Mouse (Mus musculus) adrenal gland, postnatal 10 days (tissue): ENCODE results near the gene Nav3. TPM values are rescaled to one million over a fixed set of nuclear protein-coding genes. Genes with fewer than 3 reads are reported as not detected.
A peak's percentile ranks its signal among the peaks of the same experiment; 100 is the strongest.
"Not testable (repeated sequence)": the region's sequence is repeated elsewhere in the genome, so short reads cannot be mapped to it uniquely, and the experiment has no call there.

Source experiments
- DNase-seq: peaks from one replicate; pipeline ENCODE4 v3.0.0; 2021; ENCODE audit warnings: mixed read lengths
- total RNA-seq, 2 experiments: library from RNA; stranded (reverse); gene quantifications; 2 replicates each; pipeline ENCODE4 v1.2.3; 2021

The Nav3 gene
- total RNA-seq, 2 experiments from 2014 or later = 5.0 to 9.8 TPM

GRCm38 (mm10) chr10:110383506-110384229, 72.3 kb downstream of the Nav3 start:
- not testable (repeated sequence) for DNase-seq

DNA sequence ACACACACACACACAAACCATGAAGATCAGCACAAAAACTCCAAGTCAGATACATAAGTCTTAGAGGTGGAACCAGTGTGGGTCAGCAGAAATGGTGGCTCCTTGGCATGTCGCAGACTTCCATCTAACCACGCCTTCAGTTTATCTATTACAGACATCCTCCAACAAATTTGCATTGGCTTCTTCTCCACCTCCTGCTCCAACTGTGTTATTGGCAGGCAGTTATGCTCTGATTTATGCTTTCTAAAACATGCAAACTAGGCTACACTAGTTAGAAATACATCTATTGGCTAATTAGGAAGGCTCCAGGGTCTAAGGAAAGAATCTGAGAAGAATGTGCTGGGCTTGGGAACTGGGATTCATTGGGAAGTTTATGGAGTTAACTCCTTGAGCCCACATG, 75.2 kb downstream of the Nav3 start:
- no peak for DNase-seq

- DNase-seq = peak; percentile 2
These were observed 83.1 kb downstream of the Nav3 start for GRCm38 (mm10) chr10:110372724-110373455.

DNA sequence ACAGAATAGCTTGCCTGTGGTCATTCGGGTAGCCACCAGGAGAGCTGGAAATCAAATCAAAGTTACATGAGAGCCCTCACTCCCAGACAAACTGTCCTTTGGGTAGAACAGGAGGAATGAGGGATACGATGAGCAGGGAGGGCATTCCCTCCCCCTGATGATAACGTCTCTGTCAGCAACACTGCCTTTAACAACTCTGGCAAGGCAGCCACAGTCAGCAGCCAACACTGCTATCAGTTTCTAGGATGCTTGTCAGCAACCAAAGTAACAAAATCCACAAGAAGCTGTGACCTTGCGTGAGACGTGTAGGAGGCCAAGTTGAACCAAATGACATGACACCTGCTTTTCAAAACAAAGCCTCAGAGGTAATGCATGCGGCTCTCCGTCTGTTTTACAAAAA, 103.9 kb downstream of the Nav3 start:
- DNase-seq = no peak

- no peak for DNase-seq
These were observed 126.0 kb downstream of the Nav3 start for GRCm38 (mm10) chr10:110330030-110330429.

GRCm38 (mm10) chr10:110329629-110330028, 126.4 kb downstream of the Nav3 start:
- DNase-seq = no peak

DNA sequence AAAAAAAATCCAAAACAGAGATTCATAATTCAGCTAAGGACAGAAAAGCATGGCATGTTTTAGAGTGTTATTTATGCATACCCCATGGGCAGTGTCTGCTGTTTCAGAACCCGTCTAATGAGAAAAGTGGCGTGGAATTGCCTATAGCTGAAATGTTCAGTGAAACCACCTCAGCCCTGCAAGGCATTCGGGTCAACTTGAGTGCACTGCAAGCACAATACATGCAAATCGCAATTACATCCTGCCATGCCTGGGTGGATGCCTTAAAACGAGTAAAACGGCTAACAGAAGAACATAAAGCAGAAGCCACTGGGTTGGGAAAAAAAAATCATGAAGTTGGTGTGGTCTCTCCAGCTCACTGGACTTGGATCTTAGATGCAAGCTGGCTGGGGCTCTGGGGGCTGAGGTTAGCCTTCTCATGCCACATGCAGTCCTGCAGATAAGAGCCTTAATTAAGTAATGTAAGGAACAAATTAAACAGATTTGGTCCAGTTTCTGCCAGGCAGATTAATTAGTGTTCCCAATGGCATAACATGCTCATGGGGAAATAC, 133.8 kb downstream of the Nav3 start:
- no peak for DNase-seq

GRCm38 (mm10) chr10:110317275-110317674, 138.7 kb downstream of the Nav3 start:
- DNase-seq = no peak

- no peak for DNase-seq
These were observed 141.5 kb downstream of the Nav3 start for GRCm38 (mm10) chr10:110314525-110314924.

DNA sequence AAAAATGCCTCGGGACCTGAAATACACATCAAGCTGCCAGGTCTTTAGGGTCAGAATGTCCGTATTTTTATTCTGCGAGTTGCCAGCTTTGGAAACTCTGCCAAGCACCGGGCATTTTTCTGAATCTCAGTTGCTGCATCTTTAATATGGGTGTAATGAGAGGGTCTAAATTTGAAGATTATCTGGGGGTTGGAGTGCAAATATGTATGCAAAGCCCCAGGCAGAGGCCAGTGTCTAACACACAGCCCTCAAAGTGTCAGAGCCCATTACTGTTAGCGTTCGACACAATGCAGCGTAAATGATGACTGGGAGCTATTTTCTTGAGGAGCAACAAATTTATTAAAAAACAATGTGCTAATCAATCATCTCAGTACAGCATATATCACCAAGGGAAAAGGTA, 142.0 kb downstream of the Nav3 start:
- no peak for DNase-seq

DNA sequence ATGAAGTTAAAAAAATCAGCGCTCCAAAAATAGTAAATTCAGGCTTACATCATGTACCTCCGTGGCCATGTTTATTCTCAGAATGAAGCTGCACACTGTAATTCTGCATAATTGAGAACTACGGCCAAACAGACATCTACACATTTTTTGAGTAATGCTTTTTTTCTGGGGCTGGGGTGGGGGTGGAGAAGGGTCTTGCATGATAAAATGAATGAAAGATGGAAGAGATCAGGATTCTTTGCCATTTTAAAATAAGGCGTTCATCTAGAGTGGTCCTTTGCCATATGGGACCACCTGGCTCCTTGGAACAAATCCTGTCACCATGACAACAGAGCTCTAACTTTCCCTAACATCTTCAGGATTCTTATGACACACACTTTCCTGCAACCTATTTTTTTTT, 146.5 kb downstream of the Nav3 start:
- no peak for DNase-seq

DNA sequence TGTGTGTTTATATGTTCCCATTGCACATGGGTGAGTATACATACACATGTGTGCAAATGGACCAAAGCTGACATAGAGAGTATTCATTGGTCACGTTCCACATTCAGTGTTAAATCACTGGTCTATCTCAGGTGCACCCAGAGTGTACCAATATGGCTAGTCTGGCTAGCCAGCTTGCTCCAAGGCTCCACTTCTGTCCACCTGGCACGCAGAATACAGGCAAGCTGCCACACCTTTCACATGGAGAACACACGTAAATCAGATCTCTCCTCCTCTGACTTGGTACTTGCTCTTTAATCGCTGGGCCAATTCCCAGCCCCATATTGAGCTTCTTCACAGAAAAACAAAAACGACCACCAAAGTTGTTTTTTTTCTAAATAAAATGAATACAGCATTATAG, 150.4 kb downstream of the Nav3 start:
- no peak for DNase-seq

DNA sequence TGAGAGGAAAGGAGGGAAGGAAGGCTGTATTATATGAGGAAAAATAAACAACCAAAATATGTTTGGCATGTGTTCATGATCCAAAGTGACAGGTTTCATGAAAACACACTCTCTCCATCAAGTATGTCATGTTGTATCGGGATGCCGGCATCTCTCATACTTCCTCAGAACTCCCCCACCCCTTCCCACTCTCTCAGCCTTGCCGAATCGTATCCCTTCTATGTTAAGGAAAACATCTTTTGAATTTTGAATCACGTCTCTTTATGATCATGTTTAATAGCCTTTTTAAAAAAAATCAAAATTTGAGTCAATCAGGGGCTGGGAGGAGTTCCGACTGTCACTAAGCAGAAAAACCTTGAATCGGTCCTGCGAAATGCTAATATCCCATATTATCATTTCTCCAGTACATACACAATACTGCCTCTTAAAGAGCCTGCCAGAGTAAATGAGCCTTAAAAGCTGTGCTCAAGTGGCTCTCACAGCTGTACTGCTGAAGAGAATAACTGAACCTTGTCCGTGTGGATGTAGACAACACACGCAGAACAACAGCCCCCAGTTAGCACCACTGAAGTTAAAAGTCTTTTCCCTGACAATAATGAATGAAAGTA, 165.9 kb downstream of the Nav3 start:
- DNase-seq = no peak

DNA sequence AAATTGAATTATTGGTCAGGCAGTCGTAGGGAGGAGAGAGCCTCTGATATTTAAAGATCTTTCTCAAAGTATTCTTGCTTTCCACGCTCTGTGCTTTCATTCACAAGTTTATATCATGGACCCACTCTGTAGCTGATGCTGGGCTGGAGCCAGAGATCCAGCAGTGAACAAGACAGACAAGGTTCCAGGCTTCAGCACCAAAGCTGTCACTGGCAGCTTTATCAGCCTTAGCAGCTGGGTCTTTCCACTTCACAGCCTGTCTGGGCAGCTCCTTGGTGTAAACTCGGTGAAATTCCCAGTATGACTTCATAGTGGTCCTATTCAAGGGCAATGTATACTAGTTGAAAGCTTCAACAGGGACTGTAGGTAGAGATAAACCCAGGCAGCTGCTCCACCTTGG, 172.1 kb downstream of the Nav3 start:
- no peak for DNase-seq

- DNase-seq = no peak
These were observed 183.2 kb downstream of the Nav3 start for GRCm38 (mm10) chr10:110272818-110273217.

- DNase-seq = no peak
These were observed 185.4 kb downstream of the Nav3 start for GRCm38 (mm10) chr10:110270561-110270960.

DNA sequence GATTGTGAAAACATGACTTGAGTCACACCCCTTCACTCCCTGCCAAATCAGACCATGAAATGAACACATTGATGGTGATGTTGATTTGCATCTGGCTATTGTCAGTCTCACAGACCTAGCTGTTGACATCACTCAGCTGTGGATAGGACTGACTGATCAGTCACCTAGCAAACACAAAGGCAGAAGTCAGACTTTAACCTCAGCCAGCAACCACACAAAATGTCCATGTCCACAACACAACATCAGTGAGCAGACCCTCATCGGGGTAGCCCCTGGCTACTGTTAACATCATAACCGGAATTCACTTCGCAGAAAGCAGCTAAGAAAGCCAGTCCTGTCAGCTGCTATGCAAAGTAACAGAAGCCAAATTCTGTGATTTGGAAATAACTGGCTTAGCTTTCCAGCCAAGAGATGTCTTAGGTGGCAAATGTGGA, 213.9 kb downstream of the Nav3 start:
- no peak for DNase-seq

DNA sequence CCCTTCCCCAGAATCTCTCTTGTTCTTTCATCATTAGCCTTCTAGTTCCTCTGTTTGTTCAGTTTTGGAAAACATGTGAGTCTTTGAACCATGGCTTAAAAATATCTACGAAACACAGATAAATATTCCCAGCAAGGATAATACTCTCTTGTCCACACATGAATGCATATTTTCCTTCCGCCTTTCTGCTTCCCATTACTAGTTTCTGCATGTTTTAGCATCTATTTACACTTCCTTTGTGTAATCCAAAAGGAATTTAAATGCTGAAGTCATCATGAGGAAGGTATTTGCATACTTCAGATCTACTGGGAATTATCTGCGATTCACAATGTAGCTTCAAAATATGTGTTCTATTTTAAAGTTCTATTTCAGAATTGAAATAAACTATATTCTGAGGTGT, 215.3 kb downstream of the Nav3 start:
- no peak for DNase-seq

GRCm38 (mm10) chr10:110233307-110233930, 222.6 kb downstream of the Nav3 start:
- DNase-seq = no peak

- DNase-seq = no peak
These were observed 249.6 kb downstream of the Nav3 start for GRCm38 (mm10) chr10:110206411-110206810.

DNA sequence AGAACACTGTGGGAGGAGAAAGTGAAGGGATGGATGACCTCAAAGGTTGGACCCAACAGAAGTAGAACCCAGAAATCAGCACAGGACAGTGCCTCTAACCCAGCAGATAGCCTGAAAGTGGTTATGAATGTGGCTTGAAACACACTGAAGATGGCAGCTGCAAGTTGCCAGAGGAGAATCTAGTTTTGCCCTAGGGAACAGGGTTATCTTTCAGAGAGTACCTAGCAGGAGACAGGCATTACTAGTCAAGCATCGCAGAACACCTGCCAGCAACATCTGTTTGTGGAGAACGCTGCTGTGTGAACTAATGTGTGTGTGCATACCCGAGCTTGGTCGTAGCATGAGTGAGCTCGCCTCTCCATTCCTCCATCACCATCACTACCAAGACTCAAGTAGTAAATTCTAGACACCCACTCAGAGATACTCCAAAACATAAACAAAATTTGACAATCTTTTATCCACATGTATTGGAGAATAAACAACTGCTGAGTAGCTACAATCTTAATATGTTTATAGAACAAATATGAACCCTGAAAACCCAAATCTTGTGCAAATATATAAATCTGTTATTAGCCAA, 251.8 kb downstream of the Nav3 start:
- DNase-seq = no peak

- DNase-seq = no peak
These were observed 263.1 kb downstream of the Nav3 start for GRCm38 (mm10) chr10:110192881-110193280.
